Mouse (Mus musculus): ENCODE data around the gene Ufc1. TPM values are rescaled to one million over a fixed set of nuclear protein-coding genes. Genes with fewer than 3 reads are reported as not detected.

The Ufc1 gene
- polyA plus RNA-seq, 1 experiment from 2014 or later = 102 TPM

DNA sequence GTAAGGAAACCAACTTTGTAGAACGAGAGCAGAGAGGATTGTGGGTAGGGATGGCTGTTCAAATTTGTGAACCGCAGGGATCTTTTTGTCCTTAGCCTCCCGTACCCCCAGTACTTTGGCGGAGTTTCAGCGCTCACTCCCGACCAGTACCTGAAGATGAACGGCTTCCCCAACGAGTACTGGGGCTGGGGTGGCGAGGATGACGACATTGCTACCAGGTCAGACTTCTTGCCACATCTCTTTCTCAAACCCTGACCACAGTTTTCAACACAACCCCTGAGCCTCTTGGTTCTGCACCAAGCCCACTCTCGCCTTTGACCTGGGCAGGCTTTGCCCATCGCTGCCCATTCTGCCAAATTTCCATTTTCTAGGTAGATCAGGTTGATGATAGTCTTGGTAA lies 20.7 kb downstream of the Ufc1 start:
- Histone ChIP-seq H3K4me2 (ENCODE audit: low read length) (no peak overlapping the region), H3K27ac (ENCODE audit: low read length) (no peak overlapping the region), H3K9ac (replicated peaks; ENCODE audit: low read depth, low read length) (no peak overlapping the region), H3K27me3 (replicated peaks; ENCODE audit: control insufficient read depth, insufficient read depth, low read length) (no peaks in the 10 kb centered on the region), H3K36me3 (ENCODE audit: control insufficient read depth, insufficient read depth) (peaks cover 26% of the 10 kb centered on the region), H3K9me3 (ENCODE audit: control insufficient read depth, low read length) (no peaks in the 10 kb centered on the region), H3K4me1 (replicated peaks; ENCODE audit: control insufficient read depth, insufficient read depth, low read length) (peaks cover 22% of the 10 kb centered on the region), H3K4me3 (replicated peaks; ENCODE audit: low read length) (no peak overlapping the region)
- ATAC-seq = no peak
- 90% methylated on average over 12 of the region's 12 CpGs for WGBS

DNA sequence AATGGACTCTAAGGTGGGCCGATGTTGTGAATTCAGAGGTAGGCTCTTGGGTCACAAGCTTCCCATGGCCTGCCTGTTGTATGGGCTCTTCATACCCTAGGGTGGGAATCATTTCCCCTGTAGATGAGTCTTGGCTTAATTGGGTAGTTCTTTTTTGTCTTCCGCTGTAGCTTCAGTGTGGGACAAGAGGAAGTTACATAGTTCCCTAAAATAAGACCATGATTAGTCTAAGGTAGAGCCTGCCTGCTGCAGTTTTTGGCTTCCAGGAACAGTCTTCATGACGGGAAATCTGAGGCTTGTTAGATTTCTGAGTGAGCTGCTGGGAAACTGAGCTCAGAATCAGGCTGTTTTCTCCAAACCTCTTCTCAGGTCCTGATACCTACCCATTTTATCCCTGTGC lies 22.7 kb downstream of the Ufc1 start:
- Histone ChIP-seq H3K27ac (ENCODE audit: low read length) (no peak overlapping the region), H3K4me1 (replicated peaks; ENCODE audit: control insufficient read depth, insufficient read depth, low read length) (peaks cover 22% of the 10 kb centered on the region), H3K27me3 (replicated peaks; ENCODE audit: control insufficient read depth, insufficient read depth, low read length) (no peaks in the 10 kb centered on the region), H3K4me3 (replicated peaks; ENCODE audit: low read length) (no peak overlapping the region), H3K4me2 (ENCODE audit: low read length) (no peak overlapping the region), H3K36me3 (ENCODE audit: control insufficient read depth, insufficient read depth) (peaks cover 26% of the 10 kb centered on the region), H3K9me3 (ENCODE audit: control insufficient read depth, low read length) (no peaks in the 10 kb centered on the region), H3K9ac (replicated peaks; ENCODE audit: low read depth, low read length) (no peak overlapping the region)
- 94% methylated on average over 3 of the region's 3 CpGs for WGBS
- no peak for ATAC-seq

DNA sequence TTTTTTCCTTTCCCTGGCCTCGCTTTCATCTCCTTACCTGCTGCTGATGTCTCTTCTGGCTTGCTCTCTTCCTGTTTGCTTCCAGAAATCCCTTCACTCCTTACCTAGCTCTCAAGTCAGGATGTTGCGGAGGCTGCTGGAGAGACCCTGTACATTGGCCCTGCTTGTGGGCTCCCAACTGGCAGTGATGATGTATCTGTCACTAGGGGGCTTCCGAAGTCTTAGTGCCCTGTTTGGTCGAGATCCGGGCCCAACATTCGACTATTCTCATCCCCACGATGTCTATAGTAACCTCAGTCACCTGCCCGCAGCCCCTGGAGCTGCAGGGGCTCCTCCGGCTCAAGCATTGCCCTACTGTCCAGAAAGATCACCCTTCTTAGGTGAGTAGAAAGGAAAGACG lies 23.2 kb downstream of the Ufc1 start:
- no peaks in the 10 kb centered on the region for H3K9me3 ChIP-seq (ENCODE audit: control insufficient read depth, low read length)
- ATAC-seq = no peak
- H3K27ac ChIP-seq (ENCODE audit: low read length) = no peak overlapping the region

DNA sequence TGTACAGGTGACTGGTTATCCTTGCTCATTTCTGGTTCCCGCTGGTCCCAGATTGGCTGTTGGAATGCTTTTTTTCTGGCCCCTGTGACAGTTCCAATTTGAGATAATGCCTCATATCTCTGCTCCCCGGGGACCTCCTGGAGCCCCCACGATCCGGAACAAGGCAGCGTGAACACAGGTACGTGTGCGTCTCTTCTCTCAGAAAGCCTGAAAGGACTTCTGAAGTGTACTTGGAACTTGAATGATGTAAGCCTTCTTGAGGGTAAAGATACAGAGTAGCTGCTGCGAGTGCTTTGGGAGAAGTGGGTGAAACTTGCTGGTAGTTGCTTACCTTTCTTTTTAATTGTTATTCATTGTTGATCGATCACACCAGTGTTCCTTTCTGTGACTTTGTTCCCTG lies 23.6 kb downstream of the Ufc1 start:
- H3K9me3 ChIP-seq (ENCODE audit: control insufficient read depth, low read length) = no peaks in the 10 kb centered on the region
- peaks cover 17% of the 10 kb centered on the region for H3K36me3 ChIP-seq (ENCODE audit: control insufficient read depth, insufficient read depth)
- H3K27ac ChIP-seq (ENCODE audit: low read length) = no peak overlapping the region
- peak overlapping the region; percentile 73; the same call in 1 of the 2 replicates for H3K9ac ChIP-seq (replicated peaks; ENCODE audit: low read depth, low read length)
- peak overlapping the region; percentile 92 for H3K4me2 ChIP-seq (ENCODE audit: low read length)
- 58% methylated on average over 9 of the region's 9 CpGs for WGBS
- peak overlapping the region; percentile 61 for H3K4me3 ChIP-seq (replicated peaks; ENCODE audit: low read length)
- no peaks in the 10 kb centered on the region for H3K27me3 ChIP-seq (replicated peaks; ENCODE audit: control insufficient read depth, insufficient read depth, low read length)
- ATAC-seq = no peak
- H3K4me1 ChIP-seq (replicated peaks; ENCODE audit: control insufficient read depth, insufficient read depth, low read length) = peaks cover 22% of the 10 kb centered on the region

More for the DNA sequence above, 23.2 kb downstream of the Ufc1 start:
- Histone ChIP-seq H3K4me3 (replicated peaks; ENCODE audit: low read length) (no peak overlapping the region), H3K4me1 (replicated peaks; ENCODE audit: control insufficient read depth, insufficient read depth, low read length) (peaks cover 22% of the 10 kb centered on the region), H3K27me3 (replicated peaks; ENCODE audit: control insufficient read depth, insufficient read depth, low read length) (no peaks in the 10 kb centered on the region), H3K9ac (replicated peaks; ENCODE audit: low read depth, low read length) (no peak overlapping the region), H3K4me2 (ENCODE audit: low read length) (peak overlapping the region; percentile 92), H3K36me3 (ENCODE audit: control insufficient read depth, insufficient read depth) (peaks cover 22% of the 10 kb centered on the region)
- WGBS = 77% methylated on average over 10 of the region's 10 CpGs

DNA sequence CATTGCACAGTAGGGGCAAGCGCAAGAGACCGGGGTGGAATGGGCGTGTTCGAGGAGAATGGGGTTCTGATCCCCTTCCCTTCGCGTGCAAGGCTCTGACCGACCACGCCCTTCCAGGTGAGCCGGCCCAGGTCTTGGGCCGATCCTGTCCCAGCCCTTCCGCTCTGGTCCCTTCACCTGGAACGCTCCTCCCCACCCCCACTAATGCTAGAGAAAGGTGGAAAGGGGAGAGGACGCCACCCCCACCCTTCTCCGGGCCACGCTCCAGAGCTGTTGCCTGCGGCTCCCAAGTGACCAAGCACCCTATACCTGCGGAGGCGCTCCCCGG lies 24.3 kb downstream of the Ufc1 start:
- no peaks in the 10 kb centered on the region for H3K9me3 ChIP-seq (ENCODE audit: control insufficient read depth, low read length)
- H3K4me3 ChIP-seq (replicated peaks; ENCODE audit: low read length) = peak overlapping the region; percentile 61
- H3K36me3 ChIP-seq (ENCODE audit: control insufficient read depth, insufficient read depth) = peaks cover 12% of the 10 kb centered on the region
- ATAC-seq = peak; percentile 66
- H3K4me1 ChIP-seq (replicated peaks; ENCODE audit: control insufficient read depth, insufficient read depth, low read length) = peaks cover 22% of the 10 kb centered on the region
- H3K27ac ChIP-seq (ENCODE audit: low read length) = no peak overlapping the region
- H3K27me3 ChIP-seq (replicated peaks; ENCODE audit: control insufficient read depth, insufficient read depth, low read length) = no peaks in the 10 kb centered on the region
- WGBS = under 1% methylated on average over 19 of the region's 19 CpGs
- peak overlapping the region; percentile 92 for H3K4me2 ChIP-seq (ENCODE audit: low read length)
- peak overlapping the region; percentile 73 for H3K9ac ChIP-seq (replicated peaks; ENCODE audit: low read depth, low read length)

DNA sequence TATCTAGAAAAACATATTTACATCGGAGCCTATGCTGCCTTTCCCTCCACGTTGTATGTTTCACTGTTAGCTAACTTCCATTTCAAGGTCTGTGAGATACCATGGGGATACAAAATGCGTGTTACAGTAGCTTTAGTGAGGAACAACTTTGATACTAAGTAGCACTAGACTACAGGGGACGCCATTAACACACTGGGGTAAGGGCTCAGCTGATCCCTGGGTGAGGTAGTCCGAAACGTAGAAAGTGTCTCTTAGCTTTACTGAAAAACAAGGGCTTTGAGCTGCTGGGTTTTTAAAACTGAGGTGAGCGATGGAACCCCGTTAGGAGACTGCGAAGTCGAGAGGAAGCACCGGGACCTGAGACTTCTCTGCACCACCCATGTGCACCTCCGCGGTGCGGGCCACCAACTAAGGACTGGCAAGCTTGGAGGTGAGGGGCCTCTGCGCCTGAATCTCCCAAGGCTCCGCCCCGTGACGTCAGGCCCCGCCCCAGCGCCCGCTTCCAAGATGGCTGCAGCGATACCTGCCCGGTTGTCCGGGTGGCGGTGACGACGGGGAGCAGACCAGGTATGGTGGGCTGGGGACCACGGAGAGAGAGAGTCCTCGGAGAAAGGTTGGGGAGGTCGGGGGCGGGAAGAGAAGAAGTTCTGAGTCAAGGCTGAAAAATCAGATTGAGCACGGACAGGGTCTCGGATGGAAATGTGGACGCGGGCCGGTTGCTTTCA lies 24.8 kb downstream of the Ufc1 start, which contains the start of gene B4galt3:
Gene B4galt3 (plus strand): TSS at position 481 of the 725 bp plus-strand sequence.
- Histone ChIP-seq H3K9ac (replicated peaks; ENCODE audit: low read depth, low read length) (peak within 1 kb of the TSS; percentile 73), H3K4me2 (ENCODE audit: low read length) (peak within 1 kb of the TSS; percentile 92), H3K27ac (ENCODE audit: low read length) (peak within 1 kb of the TSS; percentile 14), H3K36me3 (ENCODE audit: control insufficient read depth, insufficient read depth) (peaks cover 10% of the 10 kb centered on the region), H3K9me3 (ENCODE audit: control insufficient read depth, low read length) (no peaks in the 10 kb centered on the region), H3K4me1 (replicated peaks; ENCODE audit: control insufficient read depth, insufficient read depth, low read length) (peaks cover 22% of the 10 kb centered on the region), H3K4me3 (replicated peaks; ENCODE audit: low read length) (peak within 1 kb of the TSS; percentile 61), H3K27me3 (replicated peaks; ENCODE audit: control insufficient read depth, insufficient read depth, low read length) (no peaks in the 10 kb centered on the region)
- 3% methylated on average over 36 of the region's 36 CpGs for WGBS
- ATAC-seq = peak; percentile 96

DNA sequence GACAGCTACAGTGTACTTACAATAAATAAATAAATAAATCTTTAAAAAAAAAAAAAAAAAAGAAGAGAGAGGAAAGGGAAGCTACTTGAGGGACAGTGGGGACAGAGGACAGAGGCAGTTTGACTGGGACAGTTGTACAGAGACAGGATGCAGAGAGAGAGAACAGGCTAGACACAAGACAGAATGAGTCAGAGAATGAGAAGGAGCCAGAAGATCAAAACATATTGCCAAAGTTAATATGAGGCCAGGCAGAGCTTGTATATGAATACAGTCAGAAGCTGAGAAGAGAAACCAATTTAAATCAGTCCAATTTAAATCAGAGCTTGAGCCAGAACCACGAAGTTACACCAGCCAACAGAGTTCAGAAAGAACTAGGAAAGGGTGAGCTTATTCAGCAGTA lies 26.5 kb downstream of the Ufc1 start:
- Histone ChIP-seq H3K4me3 (replicated peaks; ENCODE audit: low read length) (no peak overlapping the region), H3K27ac (ENCODE audit: low read length) (no peak overlapping the region), H3K4me1 (replicated peaks; ENCODE audit: control insufficient read depth, insufficient read depth, low read length) (peaks cover 27% of the 10 kb centered on the region), H3K9me3 (ENCODE audit: control insufficient read depth, low read length) (no peaks in the 10 kb centered on the region), H3K9ac (replicated peaks; ENCODE audit: low read depth, low read length) (no peak overlapping the region), H3K4me2 (ENCODE audit: low read length) (no peak overlapping the region), H3K27me3 (replicated peaks; ENCODE audit: control insufficient read depth, insufficient read depth, low read length) (no peaks in the 10 kb centered on the region), H3K36me3 (ENCODE audit: control insufficient read depth, insufficient read depth) (peaks cover 7% of the 10 kb centered on the region)
- ATAC-seq = no peak
- 53% methylated on average over 1 of the region's 1 CpGs for WGBS

DNA sequence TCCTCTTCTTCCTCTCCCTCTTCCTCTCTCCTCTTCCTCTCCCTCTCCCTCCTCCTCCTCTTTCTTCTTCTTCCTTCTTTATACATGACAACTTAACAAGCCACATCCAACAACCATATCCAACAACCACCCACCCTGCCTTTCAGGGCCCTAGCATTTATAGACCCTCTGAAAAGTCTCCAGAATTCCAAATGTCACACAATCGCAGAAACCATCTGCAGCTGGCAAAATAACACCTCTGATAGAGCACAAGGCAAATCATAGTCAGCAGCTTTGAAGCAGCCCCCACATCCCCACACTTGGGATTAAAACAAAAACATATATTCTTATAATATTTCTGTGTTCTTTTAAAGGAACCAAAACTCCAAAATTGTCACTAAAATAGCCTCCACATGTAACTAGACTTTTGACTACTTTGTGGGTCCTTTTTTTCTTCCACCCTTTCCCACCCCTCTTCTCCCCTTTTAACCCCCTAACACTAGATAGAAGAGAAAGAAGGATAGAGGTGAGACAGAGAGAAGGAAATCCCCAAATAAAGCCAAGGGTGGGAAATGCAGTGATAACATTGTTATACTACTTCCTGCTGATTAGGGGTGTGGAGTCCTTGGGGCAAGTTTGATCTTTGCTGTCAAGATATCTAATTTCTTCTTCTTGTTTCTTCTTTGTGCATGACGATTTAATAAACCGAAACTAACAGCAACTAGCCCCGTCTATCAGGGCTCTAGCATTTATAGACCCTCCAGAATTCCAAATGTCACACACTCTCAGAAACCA lies 28.7 kb downstream of the Ufc1 start:
- WGBS = 72% methylated on average over 4 of the region's 4 CpGs
- H3K4me3 ChIP-seq (replicated peaks; ENCODE audit: low read length) = no peak overlapping the region
- no peak overlapping the region for H3K9ac ChIP-seq (replicated peaks; ENCODE audit: low read depth, low read length)
- no peak overlapping the region for H3K4me2 ChIP-seq (ENCODE audit: low read length)
- H3K27ac ChIP-seq (ENCODE audit: low read length) = no peak overlapping the region
- no peak for ATAC-seq
- peaks cover 25% of the 10 kb centered on the region for H3K4me1 ChIP-seq (replicated peaks; ENCODE audit: control insufficient read depth, insufficient read depth, low read length)
- H3K36me3 ChIP-seq (ENCODE audit: control insufficient read depth, insufficient read depth) = no peaks in the 10 kb centered on the region
- no peaks in the 10 kb centered on the region for H3K9me3 ChIP-seq (ENCODE audit: control insufficient read depth, low read length)
- H3K27me3 ChIP-seq (replicated peaks; ENCODE audit: control insufficient read depth, insufficient read depth, low read length) = no peaks in the 10 kb centered on the region

DNA sequence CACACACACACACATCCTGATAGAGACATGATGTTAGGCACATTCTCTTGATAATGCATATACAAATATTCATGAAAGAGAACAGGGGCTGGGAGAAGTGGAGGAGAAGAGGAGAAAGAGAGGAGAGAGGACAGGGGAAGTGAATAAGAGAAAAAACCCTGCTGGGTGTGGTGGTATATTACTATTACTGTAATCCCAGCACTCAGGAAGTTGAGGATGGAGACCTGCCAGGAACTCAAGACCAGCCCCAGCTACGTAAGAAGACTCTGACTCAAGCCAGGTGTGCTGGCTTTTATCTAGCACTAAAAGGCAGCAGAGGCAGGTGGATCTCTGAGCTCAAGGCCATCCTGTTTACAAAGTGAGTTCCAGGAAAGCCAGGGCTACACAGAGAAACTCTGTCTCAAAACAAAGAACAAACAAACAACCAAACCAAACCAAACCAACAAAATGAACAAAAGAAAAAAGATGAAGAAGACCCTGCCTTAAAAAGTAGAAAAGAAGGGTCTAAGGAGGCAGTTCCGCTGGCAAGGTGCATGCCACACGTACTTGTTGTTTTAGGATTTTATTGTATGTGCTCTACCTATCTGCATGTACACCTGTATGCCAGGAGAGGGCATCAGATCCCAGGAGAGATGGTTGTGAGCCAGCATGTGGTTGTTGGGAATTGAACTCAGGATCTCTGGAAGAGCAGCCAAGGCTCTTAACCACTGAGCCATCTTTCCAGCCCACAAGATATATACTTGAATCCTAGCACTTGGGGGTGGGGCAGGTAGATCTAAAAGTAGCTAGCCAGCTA lies 31.0 kb downstream of the Ufc1 start:
- ATAC-seq = no peak
- Histone ChIP-seq H3K9ac (replicated peaks; ENCODE audit: low read depth, low read length) (no peak overlapping the region; the same call in 1 of the 2 replicates), H3K27ac (ENCODE audit: low read length) (peak overlapping the region; percentile 94), H3K9me3 (ENCODE audit: control insufficient read depth, low read length) (no peaks in the 10 kb centered on the region), H3K4me2 (ENCODE audit: low read length) (peak overlapping the region; percentile 54), H3K27me3 (replicated peaks; ENCODE audit: control insufficient read depth, insufficient read depth, low read length) (no peaks in the 10 kb centered on the region), H3K36me3 (ENCODE audit: control insufficient read depth, insufficient read depth) (no peaks in the 10 kb centered on the region), H3K4me3 (replicated peaks; ENCODE audit: low read length) (no peak overlapping the region), H3K4me1 (replicated peaks; ENCODE audit: control insufficient read depth, insufficient read depth, low read length) (peaks cover 14% of the 10 kb centered on the region)
- WGBS = 74% methylated on average over 3 of the region's 3 CpGs
